Mouse (Mus musculus): ENCODE measurements around the gene Coro1b. TPM values are rescaled to one million over a fixed set of nuclear protein-coding genes. Genes with fewer than 3 reads are reported as not detected.

The Coro1b gene
- polyA plus RNA-seq (2015; fragmentation: Nextera tagmentation; extraction: Ambion mirVana), result 114 and 137 TPM in 2 replicates

GRCm38 (mm10) chr19:4148491-4148806, at the start of gene Coro1b:
Coro1b (plus strand) TSS chr19:4148619.
- no peaks in the 10 kb centered on the region for H3K27me3 ChIP-seq
- H3K9me3 ChIP-seq (replicated peaks), result no peaks in the 10 kb centered on the region
- peak within 1 kb of the TSS; percentile 94 for H3K4me3 ChIP-seq
- ATAC-seq (replicated peaks; ENCODE audit: insufficient number of reproducible peaks, insufficient read depth, low FRiP score, low read depth), result peak; percentile 95
- H3K36me3 ChIP-seq, result peaks cover 16% of the 10 kb centered on the region
- H3K4me1 ChIP-seq (replicated peaks), result peaks cover 41% of the 10 kb centered on the region
- WGBS, result under 1% methylated on average over 27 of the region's 33 CpGs
- H3K27ac ChIP-seq, result peak within 1 kb of the TSS; percentile 83
- peak within 1 kb of the TSS; percentile 96 for H3K9ac ChIP-seq
- peak within 1 kb of the TSS; percentile 81 for H3K4me2 ChIP-seq

- peaks cover 41% of the 10 kb centered on the region for H3K4me1 ChIP-seq (replicated peaks)
- peaks cover 20% of the 10 kb centered on the region for H3K27me3 ChIP-seq
- ATAC-seq (replicated peaks; ENCODE audit: insufficient number of reproducible peaks, insufficient read depth, low FRiP score, low read depth), result no peak
- peak overlapping the region; percentile 71 for H3K27ac ChIP-seq
- WGBS, result 13% methylated on average over 9 of the region's 9 CpGs
- no peaks in the 10 kb centered on the region for H3K9me3 ChIP-seq (replicated peaks)
- peak overlapping the region; percentile 67 for H3K9ac ChIP-seq
- H3K36me3 ChIP-seq, result peaks cover 7% of the 10 kb centered on the region; the same call in 1 of the 2 replicates
- peak overlapping the region; percentile 85 for H3K4me2 ChIP-seq
- H3K4me3 ChIP-seq, result peak overlapping the region; percentile 66
These were observed 49.4 kb upstream of the Coro1b start for GRCm38 (mm10) chr19:4099056-4099455.

- Histone ChIP-seq H3K4me1 (replicated peaks) (peaks cover 41% of the 10 kb centered on the region), H3K9ac (peak within 1 kb of the TSS; percentile 67), H3K4me3 (peak within 1 kb of the TSS; percentile 66), H3K36me3 (peaks cover 13% of the 10 kb centered on the region; the same call in 1 of the 2 replicates), H3K27ac (peak within 1 kb of the TSS; percentile 71), H3K4me2 (peak within 1 kb of the TSS; percentile 85), H3K9me3 (replicated peaks) (no peaks in the 10 kb centered on the region), H3K27me3 (peaks cover 20% of the 10 kb centered on the region)
- peak; percentile 7; the same call in 1 of the 2 replicates for ATAC-seq (replicated peaks; ENCODE audit: insufficient number of reproducible peaks, insufficient read depth, low FRiP score, low read depth)
- WGBS, result under 1% methylated on average over 53 of the region's 53 CpGs
These were observed 48.3 kb upstream of the Coro1b start, which contains the start of gene Pitpnm1 for GRCm38 (mm10) chr19:4099837-4100717. Pitpnm1 (plus strand) TSS chr19:4099998.

GRCm38 (mm10) chr19:4100718-4101261, 47.6 kb upstream of the Coro1b start:
- Histone ChIP-seq H3K9ac (peak overlapping the region; percentile 67), H3K36me3 (peaks cover 18% of the 10 kb centered on the region; the same call in 1 of the 2 replicates), H3K9me3 (replicated peaks) (no peaks in the 10 kb centered on the region), H3K4me1 (replicated peaks) (peaks cover 41% of the 10 kb centered on the region), H3K4me2 (peak overlapping the region; percentile 85), H3K4me3 (peak overlapping the region; percentile 66), H3K27me3 (peaks cover 20% of the 10 kb centered on the region), H3K27ac (no peak overlapping the region)
- WGBS, result 1% methylated on average over 51 of the region's 52 CpGs
- no peak for ATAC-seq (replicated peaks; ENCODE audit: insufficient number of reproducible peaks, insufficient read depth, low FRiP score, low read depth)

GRCm38 (mm10) chr19:4101466-4101865, 47.0 kb upstream of the Coro1b start:
- no peak overlapping the region for H3K9ac ChIP-seq
- peak overlapping the region; percentile 85; the same call in 1 of the 2 replicates for H3K4me2 ChIP-seq
- 71% methylated on average over 6 of the region's 6 CpGs for WGBS
- H3K27me3 ChIP-seq, result peaks cover 20% of the 10 kb centered on the region
- H3K9me3 ChIP-seq (replicated peaks), result no peaks in the 10 kb centered on the region
- H3K4me1 ChIP-seq (replicated peaks), result peaks cover 38% of the 10 kb centered on the region
- peaks cover 18% of the 10 kb centered on the region; the same call in 1 of the 2 replicates for H3K36me3 ChIP-seq
- peak overlapping the region; percentile 66; the same call in 1 of the 2 replicates for H3K4me3 ChIP-seq
- ATAC-seq (replicated peaks; ENCODE audit: insufficient number of reproducible peaks, insufficient read depth, low FRiP score, low read depth), result no peak
- H3K27ac ChIP-seq, result no peak overlapping the region

GRCm38 (mm10) chr19:4102049-4102448, 46.4 kb upstream of the Coro1b start:
- 84% methylated on average over 2 of the region's 2 CpGs for WGBS
- Histone ChIP-seq H3K9me3 (replicated peaks) (no peaks in the 10 kb centered on the region), H3K9ac (no peak overlapping the region), H3K36me3 (peaks cover 18% of the 10 kb centered on the region; the same call in 1 of the 2 replicates), H3K4me1 (replicated peaks) (peaks cover 38% of the 10 kb centered on the region), H3K4me3 (no peak overlapping the region), H3K27me3 (peaks cover 20% of the 10 kb centered on the region), H3K27ac (no peak overlapping the region), H3K4me2 (no peak overlapping the region)
- ATAC-seq (replicated peaks; ENCODE audit: insufficient number of reproducible peaks, insufficient read depth, low FRiP score, low read depth), result no peak

- Histone ChIP-seq H3K36me3 (peaks cover 18% of the 10 kb centered on the region; the same call in 1 of the 2 replicates), H3K4me2 (no peak overlapping the region), H3K4me1 (replicated peaks) (peaks cover 37% of the 10 kb centered on the region), H3K27ac (no peak overlapping the region), H3K4me3 (no peak overlapping the region), H3K9me3 (replicated peaks) (no peaks in the 10 kb centered on the region), H3K9ac (no peak overlapping the region), H3K27me3 (peaks cover 20% of the 10 kb centered on the region)
- ATAC-seq (replicated peaks; ENCODE audit: insufficient number of reproducible peaks, insufficient read depth, low FRiP score, low read depth), result no peak
- 95% methylated on average over 12 of the region's 12 CpGs for WGBS
These were observed 45.8 kb upstream of the Coro1b start for GRCm38 (mm10) chr19:4102626-4103025.

GRCm38 (mm10) chr19:4103294-4103693, 45.1 kb upstream of the Coro1b start:
- no peak overlapping the region for H3K27ac ChIP-seq
- no peak for ATAC-seq (replicated peaks; ENCODE audit: insufficient number of reproducible peaks, insufficient read depth, low FRiP score, low read depth)
- H3K4me2 ChIP-seq, result no peak overlapping the region
- no peak overlapping the region for H3K9ac ChIP-seq
- peaks cover 20% of the 10 kb centered on the region for H3K27me3 ChIP-seq
- 94% methylated on average over 18 of the region's 18 CpGs for WGBS
- H3K4me3 ChIP-seq, result no peak overlapping the region
- H3K36me3 ChIP-seq, result peaks cover 18% of the 10 kb centered on the region; the same call in 1 of the 2 replicates
- no peaks in the 10 kb centered on the region for H3K9me3 ChIP-seq (replicated peaks)
- H3K4me1 ChIP-seq (replicated peaks), result peaks cover 30% of the 10 kb centered on the region

GRCm38 (mm10) chr19:4103792-4104191, 44.6 kb upstream of the Coro1b start:
- Histone ChIP-seq H3K9me3 (replicated peaks) (no peaks in the 10 kb centered on the region), H3K9ac (no peak overlapping the region)
- 51% methylated on average over 3 of the region's 3 CpGs for WGBS

GRCm38 (mm10) chr19:4104675-4105194, 43.7 kb upstream of the Coro1b start:
- peaks cover 20% of the 10 kb centered on the region for H3K27me3 ChIP-seq
- 84% methylated on average over 16 of the region's 16 CpGs for WGBS

More at GRCm38 (mm10) chr19:4103792-4104191, 44.6 kb upstream of the Coro1b start:
- H3K27me3 ChIP-seq, result peaks cover 20% of the 10 kb centered on the region
- no peak overlapping the region for H3K4me2 ChIP-seq
- peaks cover 25% of the 10 kb centered on the region for H3K4me1 ChIP-seq (replicated peaks)
- H3K36me3 ChIP-seq, result peaks cover 18% of the 10 kb centered on the region; the same call in 1 of the 2 replicates
- no peak overlapping the region for H3K4me3 ChIP-seq
- no peak for ATAC-seq (replicated peaks; ENCODE audit: insufficient number of reproducible peaks, insufficient read depth, low FRiP score, low read depth)
- no peak overlapping the region for H3K27ac ChIP-seq

GRCm38 (mm10) chr19:4106654-4107053, 41.8 kb upstream of the Coro1b start:
- WGBS, result 90% methylated on average over 14 of the region's 14 CpGs
- Histone ChIP-seq H3K36me3 (peaks cover 24% of the 10 kb centered on the region; the same call in 1 of the 2 replicates), H3K27ac (no peak overlapping the region), H3K9me3 (replicated peaks) (no peaks in the 10 kb centered on the region), H3K4me2 (no peak overlapping the region), H3K27me3 (peaks cover 11% of the 10 kb centered on the region), H3K9ac (no peak overlapping the region), H3K4me1 (replicated peaks) (no peaks in the 10 kb centered on the region), H3K4me3 (no peak overlapping the region)
- no peak for ATAC-seq (replicated peaks; ENCODE audit: insufficient number of reproducible peaks, insufficient read depth, low FRiP score, low read depth)

More at GRCm38 (mm10) chr19:4104675-4105194, 43.7 kb upstream of the Coro1b start:
- Histone ChIP-seq H3K4me2 (no peak overlapping the region), H3K9ac (no peak overlapping the region), H3K36me3 (peaks cover 18% of the 10 kb centered on the region; the same call in 1 of the 2 replicates), H3K4me1 (replicated peaks) (peaks cover 16% of the 10 kb centered on the region), H3K9me3 (replicated peaks) (no peaks in the 10 kb centered on the region), H3K4me3 (no peak overlapping the region), H3K27ac (no peak overlapping the region)
- no peak for ATAC-seq (replicated peaks; ENCODE audit: insufficient number of reproducible peaks, insufficient read depth, low FRiP score, low read depth)
